Mouse (Mus musculus) hindbrain, embryonic 10.5 days (tissue): ENCODE measurements at regions not wholly inside any gene's neighbourhood (a gene's known extent, or its start where the extent isn't known, plus 50 kb on each side); places are given as distances from the start of the nearest gene placed in this dataset.
A peak's percentile ranks its signal among the peaks of the same experiment; 100 is the strongest.

Source experiments
- DNase-seq: peaks from one replicate; pipeline ENCODE4 v3.0.0-alpha.2; 2017; ENCODE audit warnings: low spot score
- H3K27ac ChIP-seq: fragments of 300-500 bp; sonication (generic); 2 replicates; pipeline ENCODE4 v1.5.1; 2016; ENCODE audit warnings: mild to moderate bottlenecking, moderate library complexity
- H3K27me3 ChIP-seq: fragments of 300-500 bp; sonication (generic); 2 replicates; pipeline ENCODE4 v1.6.1; 2016; ENCODE audit warnings: mild to moderate bottlenecking; ENCODE audit not compliant: poor library complexity, insufficient read depth, severe bottlenecking
- H3K36me3 ChIP-seq: fragments of 300-500 bp; sonication (generic); 2 replicates; pipeline ENCODE4 v1.6.1; 2016; ENCODE audit warnings: mild to moderate bottlenecking, moderate library complexity
- H3K4me1 ChIP-seq: fragments of 300-500 bp; sonication (generic); replicated peaks from 2 replicates; pipeline ENCODE4 v1.6.1; 2016; ENCODE audit warnings: mild to moderate bottlenecking
- H3K4me3 ChIP-seq: fragments of 300-500 bp; sonication (generic); 2 replicates; pipeline ENCODE4 v1.5.1; 2016; ENCODE audit warnings: mild to moderate bottlenecking, moderate library complexity
- H3K9me3 ChIP-seq: fragments of 300-500 bp; sonication (generic); 2 replicates; pipeline ENCODE4 v1.6.1; 2016; ENCODE audit warnings: mild to moderate bottlenecking, moderate library complexity
- WGBS: fragments of 180-500 bp; shearing (Covaris S2); methylation state at CpG from one replicate; pipeline ENCODE4 v1.1.7; 2016; 5-methylcytosine and 5-hydroxymethylcytosine counted together

DNA sequence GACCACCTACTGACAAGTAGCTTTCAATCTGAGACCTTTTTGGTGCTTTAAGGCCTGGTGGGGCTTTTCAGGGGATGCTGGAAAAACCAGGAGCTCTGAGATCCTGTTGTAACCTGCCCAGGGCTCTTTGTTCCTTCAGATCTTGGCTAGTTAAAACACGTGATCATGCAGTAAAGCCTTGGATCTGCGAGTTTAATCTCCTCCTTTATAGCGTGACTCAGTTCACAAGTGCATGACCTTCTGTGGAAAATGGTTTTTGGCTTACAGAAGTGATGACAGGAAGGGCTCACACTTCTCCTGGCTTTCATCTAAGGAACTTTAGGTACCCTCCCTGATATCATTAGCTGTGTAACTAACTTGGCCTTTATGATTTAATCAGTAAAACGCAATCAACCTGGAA lies 343.1 kb upstream of the Pitrm1 start:
- no peaks in the 10 kb centered on the region for H3K9me3 ChIP-seq
- H3K27ac ChIP-seq = no peak overlapping the region
- 83% methylated on average over 4 of the region's 4 CpGs for WGBS
- no peak overlapping the region for H3K4me3 ChIP-seq
- H3K4me1 ChIP-seq = no peaks in the 10 kb centered on the region
- H3K36me3 ChIP-seq = no peaks in the 10 kb centered on the region
- no peaks in the 10 kb centered on the region for H3K27me3 ChIP-seq
- no peak for DNase-seq

DNA sequence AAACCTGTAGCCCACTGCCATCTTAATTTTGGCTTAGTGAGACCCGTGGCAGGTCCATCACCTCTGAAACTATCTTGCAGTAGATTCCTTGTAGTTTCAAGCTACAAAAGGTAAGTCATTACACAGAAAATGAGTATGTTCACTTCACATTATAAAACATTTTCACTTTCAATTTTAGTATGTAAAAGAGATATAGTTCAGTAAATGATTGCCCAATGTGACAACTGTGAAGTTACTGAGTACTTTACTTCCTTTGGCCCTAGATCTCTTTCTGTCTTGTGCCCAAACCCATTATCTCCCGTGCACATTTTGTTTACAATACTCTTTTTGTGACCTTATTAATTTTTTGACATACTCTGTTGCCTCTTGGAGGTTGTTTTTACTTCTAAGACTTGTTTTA lies 335.4 kb upstream of the Pitrm1 start:
- H3K27me3 ChIP-seq = no peaks in the 10 kb centered on the region
- no peaks in the 10 kb centered on the region for H3K36me3 ChIP-seq
- no peak for DNase-seq
- no peaks in the 10 kb centered on the region for H3K9me3 ChIP-seq
- 80% methylated on average over 2 of the region's 2 CpGs for whole genome bisulfite sequencing
- H3K27ac ChIP-seq = no peak overlapping the region
- H3K4me3 ChIP-seq = no peak overlapping the region
- H3K4me1 ChIP-seq = no peaks in the 10 kb centered on the region

DNA sequence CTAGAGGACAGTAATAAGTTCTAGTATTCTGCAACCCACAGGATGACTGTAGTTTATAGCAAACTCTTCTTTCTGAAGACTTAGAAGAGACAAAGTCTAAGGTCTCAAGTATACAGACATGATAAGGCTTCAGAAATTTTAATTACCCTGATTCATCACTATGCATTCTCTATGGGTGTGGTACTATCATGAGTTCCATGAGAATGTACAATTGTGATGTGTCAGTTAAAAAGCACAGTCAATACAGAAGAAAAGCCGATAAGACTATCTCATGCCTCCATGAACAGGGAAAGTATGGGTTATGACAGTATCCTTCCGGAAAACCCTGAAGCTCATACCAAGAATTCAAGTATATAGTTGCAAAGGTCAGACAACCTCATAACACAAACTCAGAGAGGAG lies 333.8 kb upstream of the Pitrm1 start:
- H3K27me3 ChIP-seq = no peaks in the 10 kb centered on the region
- 93% methylated on average over 2 of the region's 2 CpGs for whole genome bisulfite sequencing
- DNase-seq = no peak
- H3K9me3 ChIP-seq = no peaks in the 10 kb centered on the region
- no peaks in the 10 kb centered on the region for H3K36me3 ChIP-seq
- H3K4me3 ChIP-seq = no peak overlapping the region
- H3K4me1 ChIP-seq = no peaks in the 10 kb centered on the region
- H3K27ac ChIP-seq = no peak overlapping the region

DNA sequence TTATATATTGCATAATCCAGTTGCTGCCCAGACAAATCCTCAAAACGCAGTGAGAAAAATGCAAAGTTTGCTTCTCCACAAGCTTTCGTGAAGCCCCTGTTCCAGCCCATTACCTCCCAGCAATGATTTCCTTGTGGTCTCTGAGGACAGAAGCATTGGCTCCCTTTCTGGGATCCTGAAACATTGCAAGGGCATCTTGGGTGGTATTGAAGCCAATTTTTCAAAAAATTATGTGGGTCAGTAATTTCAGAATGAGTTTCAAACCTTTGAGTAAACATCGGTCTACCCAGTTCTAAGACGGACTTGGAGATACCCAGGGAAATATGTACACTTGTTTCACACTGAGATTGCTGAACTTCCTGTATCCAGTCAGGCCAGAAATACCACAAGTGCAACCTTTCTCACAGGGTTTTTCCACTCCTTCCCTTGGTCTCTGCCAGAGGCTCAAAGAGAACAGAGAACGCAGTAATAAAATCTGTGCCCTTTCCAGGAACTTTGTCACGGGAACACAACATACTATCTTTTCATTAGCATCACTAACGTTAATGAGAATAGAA lies 321.8 kb upstream of the Pitrm1 start:
- H3K4me3 ChIP-seq = no peak overlapping the region
- H3K27me3 ChIP-seq = no peaks in the 10 kb centered on the region
- no peaks in the 10 kb centered on the region for H3K9me3 ChIP-seq
- no peak overlapping the region for H3K27ac ChIP-seq
- 87% methylated on average over 7 of the region's 7 CpGs for WGBS
- DNase-seq = no peak
- H3K36me3 ChIP-seq = no peaks in the 10 kb centered on the region
- H3K4me1 ChIP-seq = no peaks in the 10 kb centered on the region

DNA sequence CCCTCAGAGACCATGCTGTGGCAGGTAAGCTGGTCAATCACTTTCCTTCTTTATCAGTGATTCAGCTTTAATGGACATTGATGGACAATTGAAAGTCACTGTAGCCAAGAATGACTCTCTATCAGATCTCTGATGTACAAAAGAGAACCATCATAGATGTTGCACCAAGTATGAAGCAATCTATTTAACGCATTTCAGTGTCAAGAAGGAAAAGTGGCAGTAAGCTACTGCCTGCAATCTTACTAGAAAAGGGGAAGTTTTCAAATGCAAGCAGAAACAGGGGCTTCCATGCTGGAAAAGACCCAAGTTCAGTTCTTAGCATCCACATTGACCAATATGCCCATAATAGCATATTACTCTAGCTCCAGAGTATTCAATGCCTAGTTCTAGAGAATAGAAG lies 319.7 kb upstream of the Pitrm1 start:
- Histone ChIP-seq H3K27ac (no peak overlapping the region), H3K36me3 (no peaks in the 10 kb centered on the region), H3K27me3 (no peaks in the 10 kb centered on the region), H3K9me3 (no peaks in the 10 kb centered on the region), H3K4me3 (no peak overlapping the region), H3K4me1 (no peaks in the 10 kb centered on the region)
- no peak for DNase-seq
- WGBS = 94% methylated on average over 1 of the region's 1 CpGs

DNA sequence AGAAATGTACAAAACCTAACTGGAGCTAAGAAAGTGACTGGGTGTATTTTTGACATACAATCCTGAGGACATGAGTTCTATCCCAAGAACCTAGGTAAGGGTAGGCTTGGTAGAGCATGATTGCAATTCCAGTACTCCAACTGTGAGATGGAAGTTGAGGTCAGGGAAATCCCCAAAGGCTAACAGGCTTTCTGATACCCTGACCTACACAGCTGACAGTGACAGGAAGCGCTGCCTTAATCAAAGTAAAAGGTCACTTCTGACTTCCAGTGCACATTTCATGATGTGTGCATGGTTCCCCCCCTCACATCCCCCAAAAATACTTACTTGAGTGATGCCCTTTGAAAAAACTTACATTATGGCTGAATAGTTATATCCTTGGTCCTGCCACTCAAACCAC lies 312.6 kb upstream of the Pitrm1 start:
- Histone ChIP-seq H3K9me3 (no peaks in the 10 kb centered on the region), H3K4me1 (peaks cover 5% of the 10 kb centered on the region; the same call in 1 of the 2 replicates), H3K4me3 (no peak overlapping the region), H3K27me3 (no peaks in the 10 kb centered on the region), H3K27ac (no peak overlapping the region), H3K36me3 (no peaks in the 10 kb centered on the region)
- 85% methylated on average over 1 of the region's 1 CpGs for WGBS
- no peak for DNase-seq

DNA sequence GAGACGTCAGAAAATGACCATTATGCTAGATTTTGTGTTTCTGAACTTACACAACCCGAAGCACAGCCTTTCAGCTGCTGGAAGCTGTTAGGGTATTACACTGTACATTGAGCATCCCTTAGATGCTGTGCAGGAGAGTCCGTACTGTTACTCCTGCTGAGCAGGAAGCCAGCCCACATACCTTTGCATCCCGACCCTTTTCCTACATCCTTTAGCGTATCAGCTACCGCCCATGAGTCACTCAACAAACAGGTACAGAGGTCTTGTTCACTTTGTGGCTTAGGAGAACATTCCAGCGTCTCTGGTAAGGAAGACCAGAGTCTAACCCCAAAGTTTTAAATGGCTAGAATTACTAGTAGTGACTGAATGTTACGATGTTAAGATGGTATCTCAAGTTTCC lies 311.4 kb upstream of the Pitrm1 start:
- no peaks in the 10 kb centered on the region for H3K9me3 ChIP-seq
- no peak for DNase-seq
- H3K36me3 ChIP-seq = no peaks in the 10 kb centered on the region

DNA sequence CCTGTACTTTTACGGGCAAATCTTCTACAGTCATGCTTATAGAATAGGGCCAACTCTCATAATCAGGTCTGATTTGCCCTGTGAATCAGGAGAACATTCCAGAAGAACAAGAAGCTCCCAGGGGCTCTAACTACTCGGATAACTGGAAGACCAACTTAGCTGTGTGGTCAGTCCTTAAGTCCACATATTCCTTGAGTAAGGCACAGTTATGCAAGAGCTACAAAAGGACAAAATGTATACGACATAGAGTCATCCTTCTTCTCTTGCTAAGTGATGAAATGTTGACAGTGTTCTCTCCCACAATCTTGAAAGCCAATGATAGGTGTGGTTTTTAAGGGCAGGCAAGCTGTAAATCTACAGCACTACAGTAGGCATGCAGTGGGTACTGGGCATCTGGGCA lies 310.7 kb upstream of the Pitrm1 start:
- H3K27me3 ChIP-seq = peaks cover 3% of the 10 kb centered on the region; the same call in 1 of the 2 replicates

More for the DNA sequence above, 311.4 kb upstream of the Pitrm1 start:
- Histone ChIP-seq H3K27me3 (no peaks in the 10 kb centered on the region), H3K27ac (no peak overlapping the region), H3K4me1 (peaks cover 13% of the 10 kb centered on the region; the same call in 1 of the 2 replicates), H3K4me3 (no peak overlapping the region)
- 88% methylated on average over 8 of the region's 8 CpGs for WGBS

DNA sequence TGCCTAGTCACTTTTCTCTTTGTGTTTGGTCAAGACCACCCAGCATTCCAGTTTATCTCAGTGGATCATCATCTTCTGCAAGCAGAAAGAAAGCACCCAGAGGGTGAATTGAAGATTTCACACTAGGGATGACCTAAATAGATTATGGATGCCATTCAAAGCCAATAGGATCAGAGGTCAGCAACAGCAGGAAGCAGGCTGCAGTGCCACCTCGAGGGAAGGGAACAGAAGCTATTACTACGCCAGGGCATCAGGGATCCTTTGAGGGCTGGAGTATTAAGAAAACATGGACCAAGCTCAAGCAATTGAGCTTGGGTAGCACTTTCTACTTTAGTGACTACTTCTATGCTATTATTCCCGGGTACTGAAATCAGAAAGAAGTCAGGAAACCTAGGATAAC lies 307.1 kb upstream of the Pitrm1 start:
- Histone ChIP-seq H3K36me3 (no peaks in the 10 kb centered on the region), H3K4me3 (no peak overlapping the region), H3K9me3 (no peaks in the 10 kb centered on the region), H3K27me3 (peaks cover 3% of the 10 kb centered on the region; the same call in 1 of the 2 replicates), H3K27ac (no peak overlapping the region), H3K4me1 (peaks cover 13% of the 10 kb centered on the region; the same call in 1 of the 2 replicates)
- 39% methylated on average over 3 of the region's 3 CpGs for WGBS
- DNase-seq = no peak

More for the DNA sequence above, 310.7 kb upstream of the Pitrm1 start:
- WGBS = 84% methylated on average over 3 of the region's 3 CpGs
- Histone ChIP-seq H3K9me3 (no peaks in the 10 kb centered on the region), H3K36me3 (no peaks in the 10 kb centered on the region), H3K4me3 (no peak overlapping the region), H3K27ac (no peak overlapping the region), H3K4me1 (peaks cover 13% of the 10 kb centered on the region; the same call in 1 of the 2 replicates)
- no peak for DNase-seq

DNA sequence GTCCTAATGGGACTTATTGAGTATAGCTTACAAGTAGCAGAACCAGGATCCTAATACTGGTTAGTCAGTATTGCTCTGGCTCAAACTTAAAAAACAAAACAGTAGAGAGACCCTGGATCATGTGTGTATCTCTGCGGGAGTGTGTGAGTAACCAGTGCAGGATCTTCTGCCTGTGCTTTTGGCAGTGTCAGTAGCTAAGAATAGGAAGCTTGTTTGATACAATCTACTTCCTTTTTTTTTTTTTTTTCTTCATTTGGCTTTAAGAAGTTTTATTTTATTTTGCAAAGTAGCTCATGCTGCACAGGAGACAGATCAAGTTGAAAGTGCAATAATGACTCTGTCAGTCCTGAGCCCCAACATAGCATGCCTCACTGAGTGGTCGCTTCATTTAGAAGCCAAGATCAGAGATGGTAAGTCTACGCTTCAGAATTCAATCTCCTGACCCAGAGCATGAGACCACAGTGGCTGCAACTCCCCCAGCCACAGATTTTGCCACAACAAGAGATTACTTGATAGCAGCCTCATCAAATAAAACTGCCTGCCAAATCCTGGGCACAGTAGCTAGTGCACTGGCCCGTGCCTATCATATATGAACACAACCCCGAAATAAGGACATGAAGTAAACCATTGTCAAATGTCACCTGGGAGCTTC lies 306.4 kb upstream of the Pitrm1 start:
- Histone ChIP-seq H3K4me1 (peaks cover 13% of the 10 kb centered on the region; the same call in 1 of the 2 replicates), H3K9me3 (no peaks in the 10 kb centered on the region), H3K27ac (no peak overlapping the region), H3K27me3 (peaks cover 3% of the 10 kb centered on the region; the same call in 1 of the 2 replicates), H3K4me3 (no peak overlapping the region), H3K36me3 (no peaks in the 10 kb centered on the region)
- WGBS = 91% methylated on average over 5 of the region's 5 CpGs
- no peak for DNase-seq

DNA sequence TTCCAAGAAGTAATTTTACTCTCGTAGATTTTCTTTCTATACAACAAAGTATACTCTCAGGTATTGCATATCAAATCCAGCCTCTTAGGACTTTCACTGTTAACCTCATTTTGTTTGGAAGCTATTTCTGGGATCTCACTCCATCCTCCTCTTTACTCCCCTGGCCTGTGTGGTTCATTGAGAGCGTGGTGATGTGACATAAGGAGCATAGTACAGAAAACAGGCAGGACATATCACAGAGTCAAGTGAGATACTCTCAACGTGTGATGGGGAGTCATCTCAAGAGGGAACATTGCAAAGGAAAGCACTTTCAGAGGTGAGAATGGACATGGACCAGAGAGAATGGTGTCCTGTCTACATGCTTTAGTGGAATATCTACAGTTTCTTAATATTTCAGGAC lies 297.8 kb upstream of the Pitrm1 start:
- H3K27ac ChIP-seq = peak overlapping the region; percentile 79
- DNase-seq = no peak
- 92% methylated on average over 3 of the region's 3 CpGs for WGBS
- H3K36me3 ChIP-seq = no peaks in the 10 kb centered on the region
- H3K4me1 ChIP-seq = peaks cover 13% of the 10 kb centered on the region
- H3K4me3 ChIP-seq = no peak overlapping the region
- no peaks in the 10 kb centered on the region for H3K9me3 ChIP-seq
- no peaks in the 10 kb centered on the region for H3K27me3 ChIP-seq

DNA sequence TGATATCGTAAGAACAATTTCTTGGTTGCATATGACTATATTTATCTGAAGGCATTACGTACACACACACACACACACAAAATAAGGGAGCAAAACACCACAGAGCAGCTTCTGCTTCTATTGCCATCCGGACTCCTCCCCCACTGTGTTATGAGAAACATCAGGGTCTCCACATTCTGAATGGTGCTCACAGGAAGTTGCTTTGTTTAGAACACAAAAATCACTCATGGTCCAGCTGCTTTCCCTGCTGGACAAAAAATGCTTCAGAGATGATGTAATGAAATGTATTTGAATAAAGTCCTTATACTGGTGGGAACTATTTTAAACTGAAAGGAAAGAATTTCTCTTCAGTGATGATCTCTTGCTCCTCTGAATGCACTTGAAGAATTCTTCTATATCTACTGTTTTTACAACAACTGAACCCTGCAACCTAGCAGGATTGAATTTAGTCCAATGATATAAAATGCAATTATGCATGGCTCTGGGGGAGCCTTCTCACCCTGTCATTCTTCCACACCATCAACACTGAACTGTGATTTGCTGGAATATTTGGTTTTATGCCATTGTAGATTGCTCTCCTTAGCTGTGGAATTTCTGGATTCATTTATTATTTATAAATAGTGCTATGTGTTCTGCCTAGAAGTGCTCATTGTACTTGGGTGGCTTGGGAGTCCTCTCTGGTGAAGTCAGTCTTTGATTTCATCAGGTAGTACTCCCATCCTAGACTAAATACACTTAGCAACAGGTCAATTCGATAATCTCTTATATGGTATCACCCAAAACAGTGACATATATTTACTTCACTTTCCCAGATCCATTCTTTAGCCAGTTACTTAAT lies 296.7 kb upstream of the Pitrm1 start:
- Histone ChIP-seq H3K36me3 (no peaks in the 10 kb centered on the region), H3K27me3 (no peaks in the 10 kb centered on the region), H3K27ac (peak overlapping the region; percentile 79), H3K4me3 (no peak overlapping the region), H3K4me1 (peaks cover 13% of the 10 kb centered on the region), H3K9me3 (no peaks in the 10 kb centered on the region)
- peak; percentile 21 for DNase-seq
- WGBS = 61% methylated on average over 4 of the region's 4 CpGs

DNA sequence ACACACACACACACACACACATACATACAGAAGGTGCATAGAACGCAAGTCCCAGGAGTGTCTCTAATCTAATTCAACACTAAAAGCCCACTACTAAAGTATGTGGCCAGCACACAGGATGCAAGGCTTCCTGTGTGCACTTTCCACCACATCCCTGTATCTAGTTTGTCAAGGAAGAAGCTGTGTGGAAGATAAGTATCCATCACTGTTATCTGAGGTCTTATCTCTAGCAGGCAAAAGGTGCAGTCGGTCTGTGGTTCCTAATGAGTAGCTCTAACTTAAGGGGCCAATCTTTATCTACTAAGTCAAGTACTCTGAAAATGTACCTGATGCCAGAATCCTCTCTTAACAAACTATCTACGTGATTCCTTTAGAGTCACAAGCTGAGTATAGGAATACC lies 295.8 kb upstream of the Pitrm1 start:
- H3K9me3 ChIP-seq = no peaks in the 10 kb centered on the region

More for the DNA sequence above, 295.8 kb upstream of the Pitrm1 start:
- peaks cover 13% of the 10 kb centered on the region for H3K4me1 ChIP-seq
- H3K36me3 ChIP-seq = no peaks in the 10 kb centered on the region
- no peak overlapping the region for H3K4me3 ChIP-seq
- WGBS = 90% methylated on average over 3 of the region's 3 CpGs
- H3K27ac ChIP-seq = peak overlapping the region; percentile 29; the same call in 1 of the 2 replicates
- H3K27me3 ChIP-seq = no peaks in the 10 kb centered on the region
- no peak for DNase-seq
